Mouse (Mus musculus): Measurements from ENCODE around the gene Grip2.

DNA sequence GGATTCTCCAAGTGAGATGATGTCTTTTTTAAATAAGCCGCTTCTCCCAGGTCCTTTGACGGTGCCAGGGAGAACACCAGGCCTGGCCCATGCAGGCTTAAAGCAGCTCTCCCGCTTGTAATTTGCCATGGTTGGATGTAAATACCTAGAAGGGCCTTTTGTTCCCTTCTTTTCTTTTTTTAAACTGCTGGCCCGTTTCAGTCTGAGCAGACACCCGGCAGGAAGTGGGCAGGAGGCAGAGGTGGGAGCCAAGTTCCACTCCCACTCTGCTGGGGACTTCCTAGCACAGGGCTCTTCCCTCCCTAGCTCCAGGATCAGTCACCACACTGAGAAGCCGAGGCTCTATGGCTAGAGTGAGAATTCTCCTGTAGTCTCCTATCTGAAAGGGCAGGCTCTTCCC, 73.0 kb downstream of the Grip2 start:
- TF ChIP-seq POLR2A (IDR thresholded peaks at IDR 0.05; ENCODE audit: low read depth, low read length) (no peak), CTCF (conservative IDR thresholded peaks at IDR 0.05; ENCODE audit: insufficient read depth, insufficient read length, low read depth, low read length) (no peak)
